Mouse (Mus musculus) yolk sac, embryonic 10.5 days (tissue): ENCODE results near the gene Ccdc158.

Experiments used
- DNase-seq: peaks from one replicate; pipeline ENCODE4 v3.0.0-alpha.2; 2017; ENCODE audit warnings: low spot score

Ccdc158 gene

DNA sequence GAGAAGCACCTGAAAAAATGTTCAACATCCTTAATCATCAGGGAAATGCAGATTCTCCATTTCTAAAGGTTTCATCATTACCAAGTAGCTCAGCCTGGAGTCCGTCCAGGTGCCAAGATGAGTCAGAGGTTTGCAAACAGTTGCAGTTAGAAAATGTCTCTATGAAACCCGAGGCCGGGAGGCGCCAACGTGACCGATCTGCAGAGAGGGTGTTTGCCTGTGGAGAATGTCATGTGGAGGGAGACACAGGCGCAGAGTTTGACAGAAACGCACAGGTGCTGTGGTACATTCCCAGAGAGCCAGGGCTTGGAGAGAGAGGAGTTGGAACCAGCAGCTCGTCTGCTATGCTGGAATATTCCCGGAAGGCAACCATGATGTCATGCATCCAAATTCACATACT lies 76.0 kb downstream of the Ccdc158 start:
- DNase-seq, result no peak

DNA sequence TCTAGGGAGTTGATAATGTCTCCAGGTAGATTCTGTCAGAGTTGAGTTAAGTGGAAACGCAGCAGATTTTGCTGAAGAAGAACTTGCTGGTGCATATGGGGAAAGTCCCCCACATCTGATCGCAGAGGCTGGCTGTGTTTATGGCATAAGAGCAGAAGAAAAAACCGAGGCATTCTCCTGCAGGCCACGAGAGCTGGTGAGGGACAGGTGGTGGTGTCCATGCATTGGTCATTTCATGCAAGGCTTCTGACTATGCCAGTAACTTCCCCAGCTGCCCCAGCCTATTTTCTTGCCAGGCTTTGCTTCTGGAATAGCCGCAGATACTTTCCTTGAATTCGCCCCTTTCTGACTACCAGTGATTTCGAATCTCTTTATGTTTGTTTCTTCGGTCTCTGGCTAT lies 78.2 kb downstream of the Ccdc158 start:
- DNase-seq, result no peak

DNA sequence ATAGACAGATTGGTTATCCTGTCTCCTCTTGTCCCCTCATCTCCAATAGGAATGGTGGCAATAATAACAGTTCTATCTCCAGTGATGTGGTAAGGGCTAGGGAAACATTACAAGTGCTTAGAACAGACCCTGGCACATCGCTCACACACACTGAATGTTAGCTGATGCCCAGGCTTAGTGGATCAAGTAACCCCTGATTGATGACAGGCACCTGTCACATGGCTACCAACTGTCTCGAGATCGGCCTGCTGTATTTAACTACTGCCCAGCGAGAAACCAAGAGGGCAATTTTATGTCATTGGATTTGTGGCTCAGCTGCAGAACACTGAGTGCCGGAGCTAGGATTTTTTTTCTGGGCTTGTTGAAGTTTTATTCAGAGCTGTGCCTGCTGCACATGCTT lies 80.0 kb downstream of the Ccdc158 start:
- no peak for DNase-seq

DNA sequence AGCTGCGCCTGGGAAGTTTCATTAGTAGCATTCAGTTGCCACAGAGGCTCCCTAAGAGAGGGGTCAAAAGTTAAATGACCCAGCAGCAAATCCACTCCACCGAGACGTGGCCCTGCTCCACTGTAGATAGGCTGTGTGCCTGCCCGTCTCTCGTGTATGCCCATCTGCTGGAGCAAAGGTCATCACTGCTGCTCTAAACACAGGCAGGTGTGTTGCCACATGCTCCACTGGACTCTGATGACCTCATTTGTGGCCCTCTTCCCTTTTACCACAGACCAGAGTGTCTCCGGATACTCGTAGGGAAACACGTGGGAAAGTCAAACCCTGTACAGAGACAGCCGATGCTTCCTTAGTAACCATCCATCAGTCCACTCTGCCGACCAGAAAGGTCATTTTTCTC lies 89.1 kb downstream of the Ccdc158 start:
- no peak for DNase-seq

- no peak for DNase-seq
These were observed 95.5 kb downstream of the Ccdc158 start for GRCm38 (mm10) chr5:92579559-92579958.

GRCm38 (mm10) chr5:92571232-92571631 lies 103.8 kb downstream of the Ccdc158 start:
- DNase-seq, result peak; percentile 78

- no peak for DNase-seq
These were observed 113.1 kb downstream of the Ccdc158 start for GRCm38 (mm10) chr5:92562002-92562401.

DNA sequence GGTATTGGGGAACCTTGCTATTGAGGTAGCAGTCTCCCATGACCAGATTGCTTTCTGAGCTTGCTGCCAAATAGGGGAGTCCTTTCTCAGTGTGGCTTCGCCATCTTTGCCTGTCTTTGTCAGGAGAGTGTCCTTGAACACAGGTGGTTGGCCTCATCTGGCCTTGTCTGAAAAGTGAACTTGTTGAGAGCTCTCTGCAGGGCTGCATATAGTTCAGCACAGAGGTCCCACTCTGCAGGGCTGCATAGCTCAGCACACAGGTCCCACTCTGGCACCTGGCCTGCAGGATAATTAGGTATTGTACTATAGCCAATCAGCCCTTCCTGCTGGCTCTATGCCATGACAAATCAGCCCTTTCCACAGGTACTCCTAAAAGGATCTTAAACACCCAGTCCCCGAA lies 114.9 kb downstream of the Ccdc158 start:
- no peak for DNase-seq
